Mouse (Mus musculus): ENCODE data around the gene Bmper.

Gene Bmper

DNA sequence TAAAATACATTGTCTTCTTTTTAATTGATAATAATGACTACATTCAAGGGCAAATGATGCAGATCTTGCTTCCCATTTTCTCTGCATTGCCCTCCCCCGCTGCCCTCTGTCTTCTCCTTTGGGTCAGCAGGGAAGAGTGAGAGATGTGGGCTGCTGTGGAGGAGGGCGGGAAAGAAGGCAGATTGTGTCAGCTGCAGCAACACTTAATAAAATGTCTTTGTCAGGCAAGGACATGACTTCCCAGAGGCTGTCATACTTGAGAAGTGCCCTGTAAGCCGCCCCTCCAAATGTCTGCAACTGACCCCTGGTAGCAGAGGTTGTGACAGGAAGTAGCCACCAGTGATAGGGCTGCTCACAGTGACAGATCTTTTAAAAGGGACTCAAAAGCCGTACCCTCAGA, 83.3 kb downstream of the Bmper start:
- DNase-seq: no peak

- no peak for DNase-seq
These were observed 85.0 kb downstream of the Bmper start for GRCm38 (mm10) chr9:23307835-23308234.

GRCm38 (mm10) chr9:23310953-23311352, 88.1 kb downstream of the Bmper start:
- no peak for DNase-seq

DNA sequence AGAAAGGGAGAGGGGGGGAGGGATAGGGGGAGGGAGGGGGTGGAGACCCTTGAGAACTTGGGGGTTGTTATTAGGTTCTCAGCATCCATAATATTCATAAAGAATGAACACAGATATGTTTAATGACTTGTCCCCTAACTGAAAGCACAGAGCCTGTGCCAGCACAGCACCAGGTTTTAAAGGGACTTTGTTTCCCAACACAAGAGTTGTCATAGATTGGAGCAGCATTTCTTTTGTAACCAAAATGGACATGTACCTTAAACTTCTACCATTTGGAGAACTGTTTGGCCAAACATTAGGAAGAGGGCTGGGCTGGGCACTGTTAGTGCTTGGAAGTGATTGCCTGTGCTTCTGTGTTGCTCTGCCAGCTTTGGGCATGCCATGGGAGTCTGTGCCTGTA, 89.1 kb downstream of the Bmper start:
- no peak for DNase-seq

- no peak for DNase-seq
These were observed 90.0 kb downstream of the Bmper start for GRCm38 (mm10) chr9:23312877-23313276.

DNA sequence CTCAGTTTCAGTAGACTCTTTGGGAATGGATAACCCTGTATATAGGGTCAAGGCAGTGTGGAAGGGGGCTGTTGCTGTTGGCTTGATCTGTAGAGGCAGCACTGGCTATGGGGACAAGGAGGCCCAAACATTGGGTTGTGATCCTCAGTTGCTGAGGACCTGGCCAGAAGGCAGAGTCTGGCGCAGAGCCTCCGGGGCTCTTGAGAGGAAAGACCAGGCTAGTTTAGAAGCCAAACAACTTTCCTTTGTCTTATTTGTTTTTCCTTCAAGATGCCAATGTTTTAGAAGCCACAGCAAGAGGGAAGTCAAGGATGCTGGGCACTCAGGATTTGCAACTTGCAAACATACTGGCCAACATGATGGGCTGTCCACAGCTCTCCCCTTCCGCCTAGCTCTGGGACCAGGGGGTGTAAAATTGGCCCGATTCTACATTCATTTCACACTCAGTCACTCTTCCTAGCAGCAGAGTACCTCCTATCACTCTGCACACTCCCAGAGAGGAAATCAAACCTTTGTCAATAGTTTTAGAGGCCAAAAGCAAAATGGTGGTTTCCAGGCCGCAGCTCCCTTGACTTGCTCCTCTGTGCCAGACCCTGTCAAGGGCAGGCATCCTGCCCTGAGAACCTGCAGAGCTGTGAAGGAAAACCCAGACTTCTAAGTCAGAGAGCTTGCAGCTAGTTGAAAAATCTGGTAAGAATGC, 92.9 kb downstream of the Bmper start:
- no peak for DNase-seq

DNA sequence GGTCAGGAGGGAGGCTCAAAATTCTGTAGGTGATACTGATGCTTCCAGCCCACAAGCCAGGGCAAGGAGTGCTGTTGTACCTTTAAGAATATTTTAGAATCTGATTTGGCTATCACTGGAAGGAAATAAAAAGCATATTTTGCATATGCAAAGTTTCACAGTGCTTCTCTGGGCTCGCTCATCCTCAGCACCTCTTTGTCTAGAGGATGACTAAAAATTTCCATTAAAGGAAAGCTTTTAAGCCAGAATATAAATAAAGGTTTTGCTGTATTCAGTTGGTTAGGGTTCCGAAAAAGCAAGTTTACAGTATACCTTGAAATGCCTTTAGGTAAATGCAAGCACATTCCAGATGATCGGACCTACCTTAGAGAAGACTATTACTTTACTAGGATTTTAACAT, 105.0 kb downstream of the Bmper start:
- no peak for DNase-seq

GRCm38 (mm10) chr9:23333041-23333622, 110.3 kb downstream of the Bmper start:
- no peak for DNase-seq

DNA sequence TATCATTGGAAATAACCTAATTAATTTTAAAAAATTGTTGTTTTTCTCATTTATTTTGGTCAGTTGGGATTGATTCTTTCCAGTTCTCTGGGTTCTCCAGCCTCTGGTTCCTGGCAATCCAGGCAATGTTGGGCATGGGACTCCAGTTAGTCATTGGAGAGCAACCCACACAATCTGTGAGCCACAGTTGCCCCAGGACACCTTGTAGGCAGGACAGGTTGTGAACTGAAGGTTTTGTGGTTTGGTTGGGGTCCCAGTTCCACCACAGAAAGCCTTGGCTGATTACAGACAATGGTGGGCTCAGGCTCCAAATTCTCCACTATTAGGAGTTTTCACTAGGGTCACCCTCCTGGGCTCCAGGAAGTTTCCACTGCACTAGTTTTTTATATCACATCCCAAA, 117.7 kb downstream of the Bmper start:
- no peak for DNase-seq

DNA sequence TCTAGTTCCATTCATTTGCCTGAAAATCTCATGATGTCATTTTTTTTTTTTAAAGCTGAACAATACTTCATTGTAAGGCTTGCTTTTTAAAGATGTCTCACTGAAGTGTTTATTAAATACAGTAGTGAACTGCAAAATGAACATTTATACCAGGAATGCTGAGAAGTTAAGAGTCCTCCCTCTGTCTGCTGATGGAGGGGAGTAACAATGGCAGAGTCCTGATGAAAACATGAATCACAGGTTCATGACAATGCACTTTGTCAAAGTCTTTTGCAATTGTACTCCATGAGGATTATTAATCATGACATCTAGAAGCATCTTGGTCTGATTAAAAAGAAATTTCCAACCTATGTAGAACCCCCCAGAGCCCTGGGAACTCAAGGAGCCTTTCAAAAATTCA, 118.4 kb downstream of the Bmper start:
- DNase-seq: no peak

- no peak for DNase-seq
These were observed 121.5 kb downstream of the Bmper start for GRCm38 (mm10) chr9:23344353-23344752.

GRCm38 (mm10) chr9:23345093-23345844, 122.4 kb downstream of the Bmper start:
- DNase-seq: no peak

DNA sequence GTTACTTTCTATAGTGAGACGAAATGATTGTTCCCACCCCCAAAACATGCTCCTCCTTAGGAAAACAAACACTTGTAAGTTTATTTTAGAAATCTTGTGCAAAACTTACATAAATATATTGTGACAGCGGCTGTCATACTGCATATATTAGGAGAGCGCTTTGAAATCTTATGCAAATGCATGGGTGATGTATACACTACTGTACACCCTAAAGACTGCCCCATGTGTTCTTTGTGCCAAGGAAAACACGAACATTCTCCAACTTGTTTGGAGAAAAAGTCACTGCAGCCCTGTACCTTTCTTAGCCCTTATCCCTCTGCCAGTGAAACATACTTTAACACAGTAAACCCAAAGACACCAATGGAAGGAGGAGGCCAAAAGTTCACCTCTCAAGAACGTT, 126.7 kb downstream of the Bmper start:
- DNase-seq: no peak

DNA sequence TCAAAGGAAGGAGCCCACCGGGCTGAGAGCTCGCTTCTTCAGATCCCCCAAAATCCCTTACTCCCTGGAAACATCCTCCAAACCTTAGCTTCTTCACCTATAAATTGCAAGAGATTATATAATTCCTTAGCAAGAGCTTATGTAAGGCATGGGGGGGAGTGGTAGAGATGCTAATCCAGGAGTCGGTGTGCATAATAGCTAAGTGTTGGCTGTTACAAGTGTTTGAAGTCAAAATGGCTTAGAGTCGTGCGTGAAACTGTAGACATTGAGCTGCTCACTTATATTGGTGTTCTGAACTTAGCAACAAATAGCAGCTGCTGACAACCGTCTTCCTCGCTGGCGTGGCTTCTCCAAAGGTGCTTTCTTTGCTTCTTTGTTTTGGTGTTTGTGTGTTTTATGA, 128.5 kb downstream of the Bmper start:
- DNase-seq: no peak

GRCm38 (mm10) chr9:23352396-23352795, 129.5 kb downstream of the Bmper start:
- DNase-seq: no peak

- no peak for DNase-seq
These were observed 131.4 kb downstream of the Bmper start for GRCm38 (mm10) chr9:23354201-23354820.

GRCm38 (mm10) chr9:23358108-23358507, 135.2 kb downstream of the Bmper start:
- no peak for DNase-seq

GRCm38 (mm10) chr9:23363139-23363538, 140.3 kb downstream of the Bmper start:
- no peak for DNase-seq

GRCm38 (mm10) chr9:23363540-23363939, 140.7 kb downstream of the Bmper start:
- no peak for DNase-seq

DNA sequence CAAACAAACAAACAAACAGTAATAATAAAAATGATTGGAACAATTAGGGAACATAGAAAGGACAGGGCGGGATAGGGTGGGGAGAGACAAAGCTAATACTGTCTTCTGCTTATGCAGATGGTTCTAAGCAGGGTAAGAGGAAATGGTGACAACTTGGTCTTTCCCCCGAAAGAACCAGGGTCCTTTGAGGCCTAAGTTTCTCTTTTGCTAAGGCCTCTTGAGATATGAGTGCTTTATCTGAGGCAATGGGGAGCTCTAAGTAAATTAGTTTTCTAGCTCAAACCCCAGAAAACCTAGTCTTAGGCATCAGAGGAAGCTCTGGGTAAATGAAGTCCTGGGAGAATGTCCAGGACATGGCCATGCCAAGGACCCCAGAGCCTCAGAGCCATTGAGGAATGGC, 141.2 kb downstream of the Bmper start:
- DNase-seq: no peak

- DNase-seq: no peak
These were observed 145.2 kb downstream of the Bmper start for GRCm38 (mm10) chr9:23368124-23368523.

- DNase-seq: no peak
These were observed 152.0 kb downstream of the Bmper start for GRCm38 (mm10) chr9:23374789-23375460.
